Mouse (Mus musculus): ENCODE measurements around the gene Apoc1.

Apoc1 gene

GRCm38 (mm10) chr7:19691873-19692865 is at the start of gene Apoc1:
Gene Apoc1 (minus strand): TSS chr7:19692660.
- DNase-seq (ENCODE audit: low spot score) = no peak

GRCm38 (mm10) chr7:19741329-19742031 is 49.0 kb upstream of the Apoc1 start:
- peak; percentile 40 for DNase-seq (ENCODE audit: low spot score)

- DNase-seq (ENCODE audit: low spot score) = no peak
Measured at GRCm38 (mm10) chr7:19740269-19740668, 47.8 kb upstream of the Apoc1 start.

- no peak for DNase-seq (ENCODE audit: low spot score)
Measured at GRCm38 (mm10) chr7:19738771-19739170, 46.3 kb upstream of the Apoc1 start.

- DNase-seq (ENCODE audit: low spot score) = no peak
Measured at GRCm38 (mm10) chr7:19736389-19737057, 44.1 kb upstream of the Apoc1 start.

GRCm38 (mm10) chr7:19734178-19734666 is 41.8 kb upstream of the Apoc1 start:
- no peak for DNase-seq (ENCODE audit: low spot score)

- DNase-seq (ENCODE audit: low spot score) = no peak
Measured at GRCm38 (mm10) chr7:19726541-19726940, 34.1 kb upstream of the Apoc1 start.

- peak; percentile 83 for DNase-seq (ENCODE audit: low spot score)
Measured at GRCm38 (mm10) chr7:19724167-19724566, 31.7 kb upstream of the Apoc1 start.

- peak; percentile 23 for DNase-seq (ENCODE audit: low spot score)
Measured at GRCm38 (mm10) chr7:19722754-19723195, 30.3 kb upstream of the Apoc1 start.

- no peak for DNase-seq (ENCODE audit: low spot score)
Measured at GRCm38 (mm10) chr7:19719200-19719599, 26.7 kb upstream of the Apoc1 start.

GRCm38 (mm10) chr7:19718297-19718952 is 26.0 kb upstream of the Apoc1 start:
- no peak for DNase-seq (ENCODE audit: low spot score)

GRCm38 (mm10) chr7:19717346-19717745 is 24.9 kb upstream of the Apoc1 start:
- no peak for DNase-seq (ENCODE audit: low spot score)

- DNase-seq (ENCODE audit: low spot score) = no peak
Measured at GRCm38 (mm10) chr7:19716822-19717221, 24.4 kb upstream of the Apoc1 start.

GRCm38 (mm10) chr7:19716055-19716682 is 23.7 kb upstream of the Apoc1 start:
- DNase-seq (ENCODE audit: low spot score) = no peak

- peak; percentile 99 for DNase-seq (ENCODE audit: low spot score)
Measured at GRCm38 (mm10) chr7:19715239-19716054, 23.0 kb upstream of the Apoc1 start, which contains the start of gene Tomm40. Gene Tomm40 (minus strand): TSS chr7:19715438.

GRCm38 (mm10) chr7:19714836-19715235 is 22.4 kb upstream of the Apoc1 start:
- no peak for DNase-seq (ENCODE audit: low spot score)

GRCm38 (mm10) chr7:19713598-19713997 is 21.1 kb upstream of the Apoc1 start:
- DNase-seq (ENCODE audit: low spot score) = no peak

GRCm38 (mm10) chr7:19713196-19713595 is 20.7 kb upstream of the Apoc1 start:
- no peak for DNase-seq (ENCODE audit: low spot score)

GRCm38 (mm10) chr7:19712414-19712813 is 20.0 kb upstream of the Apoc1 start:
- no peak for DNase-seq (ENCODE audit: low spot score)

GRCm38 (mm10) chr7:19710650-19711049 is 18.2 kb upstream of the Apoc1 start:
- no peak for DNase-seq (ENCODE audit: low spot score)
